Mouse (Mus musculus): Measurements from ENCODE around the gene Arpc3. TPM values are rescaled to one million over a fixed set of nuclear protein-coding genes. Genes with fewer than 3 reads are reported as not detected.
A peak's percentile ranks its signal among the peaks of the same experiment; 100 is the strongest.

Arpc3 gene
- polyA plus RNA-seq, 1 experiment = 217 TPM

DNA sequence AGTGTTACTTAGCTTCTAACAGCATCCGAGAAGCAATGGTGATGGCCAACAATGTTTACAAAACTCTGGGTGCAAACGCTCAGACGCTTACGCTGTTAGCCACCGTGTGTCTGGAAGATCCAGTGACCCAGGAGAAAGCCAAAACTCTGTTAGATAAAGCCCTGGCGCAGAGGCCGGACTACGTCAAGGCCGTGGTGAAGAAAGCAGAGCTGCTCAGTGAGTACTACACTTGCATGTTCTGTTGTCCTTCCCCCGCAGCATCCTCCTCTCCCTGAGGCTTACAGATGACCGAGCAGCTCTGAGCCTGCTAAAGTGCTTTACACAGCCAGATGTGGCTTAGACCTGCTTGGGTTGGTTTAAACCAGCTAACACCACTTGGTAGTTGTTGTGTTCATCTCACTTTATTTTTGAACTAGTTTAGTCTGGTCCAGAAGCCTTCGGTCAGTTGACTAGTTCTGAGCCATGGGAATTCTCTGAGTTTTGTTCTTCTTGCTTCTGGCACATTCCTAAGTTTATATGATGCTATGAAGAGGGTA is 48.5 kb downstream of the Arpc3 start:
- peaks cover 26% of the 10 kb centered on the region for H3K36me3 ChIP-seq (ENCODE audit: control insufficient read depth, insufficient read depth)
- no peak overlapping the region for H3K4me3 ChIP-seq
- no peaks in the 10 kb centered on the region for H3K27me3 ChIP-seq (ENCODE audit: control insufficient read depth, insufficient read depth, insufficient read length)
- no peaks in the 10 kb centered on the region for H3K79me2 ChIP-seq (ENCODE audit: control insufficient read depth, insufficient read depth)
- TF ChIP-seq POLR2AphosphoS2 (IDR thresholded peaks at IDR 0.05; ENCODE audit: insufficient read length, low read depth) = no peak
- no peak for TF ChIP-seq CEBPB (IDR thresholded peaks at IDR 0.05; ENCODE audit: insufficient read depth, poor library complexity, severe bottlenecking)
- no peak for TF ChIP-seq REST (IDR thresholded peaks at IDR 0.05; ENCODE audit: insufficient read depth, insufficient read length)
- no peak for TF ChIP-seq SRF (IDR thresholded peaks at IDR 0.05; ENCODE audit: control insufficient read depth, insufficient read length, low read depth)
- TF ChIP-seq MAX (IDR thresholded peaks at IDR 0.05; ENCODE audit: low read depth) = no peak
- no peak for TF ChIP-seq MYOG (IDR thresholded peaks at IDR 0.05; ENCODE audit: control insufficient read depth in 1 of 3, insufficient read depth in 1 of 3, insufficient read length in 2 of 3, low read depth in 2 of 3)
- TF ChIP-seq MYOD1 (IDR thresholded peaks at IDR 0.05; ENCODE audit: control insufficient read depth in 1 of 3, insufficient read length in 2 of 3, low read depth in 2 of 3) = no peak
- TF ChIP-seq E2F4 (IDR thresholded peaks at IDR 0.05; ENCODE audit: insufficient read depth) = no peak
- TF ChIP-seq POLR2A (IDR thresholded peaks at IDR 0.05; ENCODE audit: insufficient read length, low read depth) = no peak
- no peak for TF ChIP-seq TCF3 (IDR thresholded peaks at IDR 0.05; ENCODE audit: insufficient read length, low read depth)
- H3K4me2 ChIP-seq (ENCODE audit: low read depth) = no peak overlapping the region
- H3ac ChIP-seq (ENCODE audit: control insufficient read depth, insufficient read length) = no peak overlapping the region

DNA sequence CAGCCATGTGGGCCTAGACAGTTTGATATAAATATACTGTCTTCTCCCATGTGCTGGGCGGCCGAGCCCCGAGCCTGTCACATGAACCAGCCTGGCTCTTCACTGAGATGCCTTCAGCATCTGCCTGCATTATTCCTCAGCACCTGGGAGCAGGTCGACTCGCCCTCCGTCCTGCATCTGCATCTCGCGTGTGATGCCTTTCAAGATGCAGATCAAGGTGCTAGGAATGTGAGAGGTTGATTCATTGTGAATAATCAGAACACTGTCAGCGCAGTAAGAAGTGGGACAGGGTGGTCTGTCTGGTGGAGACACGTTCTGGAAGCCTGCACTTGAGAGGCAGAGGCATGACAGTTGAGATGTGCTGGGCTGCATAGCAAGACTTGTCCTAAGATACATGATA is 52.8 kb downstream of the Arpc3 start:
- Histone ChIP-seq H3K4me2 (ENCODE audit: low read depth) (no peak overlapping the region), H3K36me3 (ENCODE audit: control insufficient read depth, insufficient read depth) (peaks cover 22% of the 10 kb centered on the region), H3K79me2 (ENCODE audit: control insufficient read depth, insufficient read depth) (no peaks in the 10 kb centered on the region), H3ac (ENCODE audit: control insufficient read depth, insufficient read length) (no peak overlapping the region), H3K4me3 (no peak overlapping the region), H3K27me3 (ENCODE audit: control insufficient read depth, insufficient read depth, insufficient read length) (no peaks in the 10 kb centered on the region)
- TF ChIP-seq MAX (IDR thresholded peaks at IDR 0.05; ENCODE audit: low read depth) (no peak), SRF (IDR thresholded peaks at IDR 0.05; ENCODE audit: control insufficient read depth, insufficient read length, low read depth) (no peak), MYOD1 (IDR thresholded peaks at IDR 0.05; ENCODE audit: control insufficient read depth in 1 of 3, insufficient read length in 2 of 3, low read depth in 2 of 3) (no peak), CEBPB (IDR thresholded peaks at IDR 0.05; ENCODE audit: insufficient read depth, poor library complexity, severe bottlenecking) (no peak), USF1 (IDR thresholded peaks at IDR 0.05; ENCODE audit: low read depth) (no peak), POLR2A (IDR thresholded peaks at IDR 0.05; ENCODE audit: insufficient read length, low read depth) (no peak), E2F4 (IDR thresholded peaks at IDR 0.05; ENCODE audit: insufficient read depth) (no peak), MYOG (IDR thresholded peaks at IDR 0.05; ENCODE audit: control insufficient read depth in 1 of 3, insufficient read depth in 1 of 3, insufficient read length in 2 of 3, low read depth in 2 of 3) (no peak), POLR2AphosphoS2 (IDR thresholded peaks at IDR 0.05; ENCODE audit: insufficient read length, low read depth) (no peak), TCF3 (IDR thresholded peaks at IDR 0.05; ENCODE audit: insufficient read length, low read depth) (no peak), REST (IDR thresholded peaks at IDR 0.05; ENCODE audit: insufficient read depth, insufficient read length) (no peak)

- H3K27me3 ChIP-seq (ENCODE audit: control insufficient read depth, insufficient read depth, insufficient read length) = no peaks in the 10 kb centered on the region
- H3K79me2 ChIP-seq (ENCODE audit: control insufficient read depth, insufficient read depth) = no peaks in the 10 kb centered on the region
- H3K4me3 ChIP-seq = no peak overlapping the region
- peaks cover 22% of the 10 kb centered on the region for H3K36me3 ChIP-seq (ENCODE audit: control insufficient read depth, insufficient read depth)
- TF ChIP-seq POLR2AphosphoS2 (IDR thresholded peaks at IDR 0.05; ENCODE audit: insufficient read length, low read depth) (no peak), MAX (IDR thresholded peaks at IDR 0.05; ENCODE audit: low read depth) (no peak), TCF3 (IDR thresholded peaks at IDR 0.05; ENCODE audit: insufficient read length, low read depth) (no peak), MYOD1 (IDR thresholded peaks at IDR 0.05; ENCODE audit: control insufficient read depth in 1 of 3, insufficient read length in 2 of 3, low read depth in 2 of 3) (no peak), TCF12 (IDR thresholded peaks at IDR 0.05; ENCODE audit: insufficient read depth, poor library complexity, severe bottlenecking) (no peak), USF1 (IDR thresholded peaks at IDR 0.05; ENCODE audit: low read depth) (no peak), SRF (IDR thresholded peaks at IDR 0.05; ENCODE audit: control insufficient read depth, insufficient read length, low read depth) (no peak), POLR2A (IDR thresholded peaks at IDR 0.05; ENCODE audit: insufficient read length, low read depth) (no peak), CEBPB (IDR thresholded peaks at IDR 0.05; ENCODE audit: insufficient read depth, poor library complexity, severe bottlenecking) (no peak)
- H3K4me2 ChIP-seq (ENCODE audit: low read depth) = no peak overlapping the region
- H3ac ChIP-seq (ENCODE audit: control insufficient read depth, insufficient read length) = no peak overlapping the region
Measured at GRCm38 (mm10) chr5:122445051-122445610, 53.5 kb downstream of the Arpc3 start.

DNA sequence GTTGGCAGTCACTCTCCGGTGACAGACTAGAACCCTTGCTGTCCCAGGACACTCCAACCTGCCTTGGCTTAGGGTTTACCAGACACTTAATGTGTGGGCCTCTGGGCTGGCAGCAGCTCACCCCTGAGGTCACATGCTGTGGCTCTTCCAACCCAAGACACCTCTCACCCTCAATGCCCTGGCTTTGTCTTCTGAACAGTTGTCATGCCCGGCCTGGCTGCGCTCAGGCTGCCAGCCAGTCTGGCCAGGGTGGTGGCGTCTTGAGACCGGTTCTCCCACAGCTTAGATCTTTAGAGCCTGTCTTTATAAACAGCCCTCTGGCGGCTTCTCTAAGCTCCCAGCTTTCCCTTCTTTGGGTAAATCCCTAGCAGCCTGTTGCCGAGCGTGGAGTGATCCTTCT is 56.2 kb downstream of the Arpc3 start:
- Histone ChIP-seq H3ac (ENCODE audit: control insufficient read depth, insufficient read length) (no peak overlapping the region), H3K4me3 (no peak overlapping the region), H3K79me2 (ENCODE audit: control insufficient read depth, insufficient read depth) (no peaks in the 10 kb centered on the region), H3K27me3 (ENCODE audit: control insufficient read depth, insufficient read depth, insufficient read length) (no peaks in the 10 kb centered on the region), H3K4me2 (ENCODE audit: low read depth) (no peak overlapping the region), H3K36me3 (ENCODE audit: control insufficient read depth, insufficient read depth) (peaks cover 14% of the 10 kb centered on the region)
- TF ChIP-seq MAX (IDR thresholded peaks at IDR 0.05; ENCODE audit: low read depth) (no peak), USF1 (IDR thresholded peaks at IDR 0.05; ENCODE audit: low read depth) (peak; percentile 12), POLR2AphosphoS2 (IDR thresholded peaks at IDR 0.05; ENCODE audit: insufficient read length, low read depth) (peak; percentile 38), REST (IDR thresholded peaks at IDR 0.05; ENCODE audit: insufficient read depth, insufficient read length) (no peak), MYOD1 (IDR thresholded peaks at IDR 0.05; ENCODE audit: control insufficient read depth in 1 of 3, insufficient read length in 2 of 3, low read depth in 2 of 3) (peak in 1 of 3 experiments; percentile 44), MYOG (IDR thresholded peaks at IDR 0.05; ENCODE audit: control insufficient read depth in 1 of 3, insufficient read depth in 1 of 3, insufficient read length in 2 of 3, low read depth in 2 of 3) (peak in 2 of 3 experiments; percentile 18 to 51)

- TF ChIP-seq E2F4 (IDR thresholded peaks at IDR 0.05; ENCODE audit: insufficient read depth) (no peak), POLR2A (IDR thresholded peaks at IDR 0.05; ENCODE audit: insufficient read length, low read depth) (peak; percentile 18)
- no peaks in the 10 kb centered on the region for H3K79me2 ChIP-seq (ENCODE audit: control insufficient read depth, insufficient read depth)
- H3K4me3 ChIP-seq = no peak overlapping the region
- H3ac ChIP-seq (ENCODE audit: control insufficient read depth, insufficient read length) = no peak overlapping the region
- H3K4me2 ChIP-seq (ENCODE audit: low read depth) = no peak overlapping the region
- H3K36me3 ChIP-seq (ENCODE audit: control insufficient read depth, insufficient read depth) = peaks cover 19% of the 10 kb centered on the region
- H3K27me3 ChIP-seq (ENCODE audit: control insufficient read depth, insufficient read depth, insufficient read length) = no peaks in the 10 kb centered on the region
Measured at GRCm38 (mm10) chr5:122448869-122449268, 57.2 kb downstream of the Arpc3 start.

Measured in myocyte (in vitro differentiated cells).